Mouse (Mus musculus) spleen, adult 2 months (tissue): ENCODE data around the gene Ganc. TPM values are rescaled to one million over a fixed set of nuclear protein-coding genes. Genes with fewer than 3 reads are reported as not detected.

Experiments
- DNase-seq, 2 experiments: peaks; one replicate each; pipeline versions ENCODE4 v3.0.0 to v3.0.0-alpha.2; 2012 to 2021; ENCODE audit warnings: low spot score in 2 of 2, low read depth in 1 of 2
- H3K27ac ChIP-seq: fragments of 200-500 bp; 2 replicates; pipeline ENCODE4 v1.5.1; 2012; ENCODE audit warnings: low read length, inconsistent platforms; ENCODE audit not compliant: insufficient read depth
- H3K27me3 ChIP-seq: fragments of 200-500 bp; 2 replicates; pipeline ENCODE4 v1.6.1; 2012; ENCODE audit warnings: mild to moderate bottlenecking, moderate library complexity, low read length, inconsistent platforms; ENCODE audit not compliant: control insufficient read depth, insufficient read depth
- H3K36me3 ChIP-seq: fragments of 200-500 bp; 2 replicates; pipeline ENCODE4 v1.6.1; 2012; ENCODE audit warnings: mild to moderate bottlenecking, low read length, inconsistent platforms; ENCODE audit not compliant: control insufficient read depth, insufficient read depth
- H3K4me1 ChIP-seq: fragments of 200-500 bp; 2 replicates; pipeline ENCODE4 v1.6.1; 2011; ENCODE audit warnings: inconsistent platforms; ENCODE audit not compliant: control insufficient read depth, insufficient read depth, insufficient read length
- H3K4me3 ChIP-seq: fragments of 200-500 bp; 2 replicates; pipeline ENCODE4 v1.5.1; 2011; ENCODE audit warnings: mild to moderate bottlenecking, inconsistent platforms; ENCODE audit not compliant: insufficient read depth, insufficient read length; ENCODE audit errors: extremely low read depth
- CTCF ChIP-seq: fragments of 200-500 bp; IDR thresholded peaks from 2 replicates; pipeline ENCODE4 v1.5.1; 2011; ENCODE audit warnings: mild to moderate bottlenecking, inconsistent platforms; ENCODE audit not compliant: insufficient read depth, insufficient read length, insufficient replicate concordance; ENCODE audit errors: extremely low read depth
- POLR2A ChIP-seq: fragments of 200-500 bp; IDR thresholded peaks from 2 replicates; pipeline ENCODE4 v1.6.1; 2011; ENCODE audit warnings: low read depth, low read length, inconsistent platforms
- WGBS: fragments of 180-500 bp; shearing (Covaris S2); methylation state at CpG from one replicate; pipeline ENCODE4 v1.1.7; 2018; 5-methylcytosine and 5-hydroxymethylcytosine counted together
- polyA plus RNA-seq: library from polyadenylated mRNA; depleted of rRNA; stranded (reverse); fragments of >200 nt; gene quantifications from 2 replicates; pipeline ENCODE4 v1.2.3, GENCODE M21; 2012

Ganc gene
- polyA plus RNA-seq, 1 experiment = 9.6 TPM

- TF ChIP-seq CTCF (no peak), POLR2A (no peak)
- Histone ChIP-seq H3K36me3 (peaks cover 6% of the 10 kb centered on the region; the same call in 1 of the 2 replicates), H3K27me3 (no peaks in the 10 kb centered on the region), H3K4me3 (no peak overlapping the region), H3K4me1 (no peaks in the 10 kb centered on the region), H3K27ac (no peak overlapping the region)
- WGBS = 41% methylated on average over 10 of the region's 10 CpGs
- DNase-seq = no peak
Measured at GRCm38 (mm10) chr2:120446373-120446772, 42.7 kb downstream of the Ganc start.

- no peak for DNase-seq
- WGBS = 96% methylated on average over 1 of the region's 1 CpGs
- Histone ChIP-seq H3K27me3 (no peaks in the 10 kb centered on the region), H3K27ac (no peak overlapping the region), H3K4me3 (no peak overlapping the region), H3K36me3 (peaks cover 5% of the 10 kb centered on the region; the same call in 1 of the 2 replicates), H3K4me1 (no peaks in the 10 kb centered on the region)
- TF ChIP-seq POLR2A (no peak), CTCF (no peak)
Measured at GRCm38 (mm10) chr2:120447306-120447705, 43.6 kb downstream of the Ganc start.

GRCm38 (mm10) chr2:120450724-120451123, 47.0 kb downstream of the Ganc start:
- Histone ChIP-seq H3K36me3 (peaks cover 13% of the 10 kb centered on the region), H3K27ac (no peak overlapping the region), H3K27me3 (no peaks in the 10 kb centered on the region), H3K4me1 (no peaks in the 10 kb centered on the region), H3K4me3 (no peak overlapping the region)
- no peak for DNase-seq
- WGBS = 74% methylated on average over 6 of the region's 6 CpGs
- TF ChIP-seq POLR2A = no peak
- TF ChIP-seq CTCF = no peak

- no peak overlapping the region for H3K27ac ChIP-seq
- TF ChIP-seq POLR2A = no peak
- no peak for TF ChIP-seq CTCF
- H3K4me1 ChIP-seq = no peaks in the 10 kb centered on the region
- WGBS = 89% methylated on average over 4 of the region's 4 CpGs
- H3K4me3 ChIP-seq = no peak overlapping the region
- no peak for DNase-seq
- peaks cover 16% of the 10 kb centered on the region for H3K36me3 ChIP-seq
- H3K27me3 ChIP-seq = no peaks in the 10 kb centered on the region
Measured at GRCm38 (mm10) chr2:120452600-120452999, 48.9 kb downstream of the Ganc start.

GRCm38 (mm10) chr2:120454987-120455386, 51.3 kb downstream of the Ganc start:
- WGBS = 22% methylated on average over 2 of the region's 2 CpGs
- no peak for DNase-seq
- Histone ChIP-seq H3K4me1 (no peaks in the 10 kb centered on the region), H3K36me3 (peaks cover 17% of the 10 kb centered on the region), H3K4me3 (no peak overlapping the region), H3K27ac (no peak overlapping the region), H3K27me3 (no peaks in the 10 kb centered on the region)
- TF ChIP-seq POLR2A (no peak), CTCF (no peak)

GRCm38 (mm10) chr2:120455719-120456118, 52.0 kb downstream of the Ganc start, which contains the start of gene Capn3:
Capn3 (plus strand) TSS chr2:120456019.
- Histone ChIP-seq H3K4me1 (no peaks in the 10 kb centered on the region), H3K27ac (no peak within 1 kb of the TSS), H3K4me3 (no peak within 1 kb of the TSS), H3K27me3 (no peaks in the 10 kb centered on the region), H3K36me3 (peaks cover 20% of the 10 kb centered on the region)
- no peak for DNase-seq
- 83% methylated on average over 4 of the region's 4 CpGs for WGBS
- TF ChIP-seq POLR2A (no peak), CTCF (no peak)

GRCm38 (mm10) chr2:120460216-120460615, 56.5 kb downstream of the Ganc start:
- Histone ChIP-seq H3K36me3 (peaks cover 13% of the 10 kb centered on the region), H3K27me3 (no peaks in the 10 kb centered on the region), H3K27ac (no peak overlapping the region), H3K4me3 (no peak overlapping the region), H3K4me1 (no peaks in the 10 kb centered on the region)
- DNase-seq = no peak
- TF ChIP-seq POLR2A (no peak), CTCF (no peak)
- 94% methylated on average over 4 of the region's 4 CpGs for WGBS
